Mouse (Mus musculus): ENCODE results near the gene Crebbp.
A peak's percentile ranks its signal among the peaks of the same experiment; 100 is the strongest.

DNA sequence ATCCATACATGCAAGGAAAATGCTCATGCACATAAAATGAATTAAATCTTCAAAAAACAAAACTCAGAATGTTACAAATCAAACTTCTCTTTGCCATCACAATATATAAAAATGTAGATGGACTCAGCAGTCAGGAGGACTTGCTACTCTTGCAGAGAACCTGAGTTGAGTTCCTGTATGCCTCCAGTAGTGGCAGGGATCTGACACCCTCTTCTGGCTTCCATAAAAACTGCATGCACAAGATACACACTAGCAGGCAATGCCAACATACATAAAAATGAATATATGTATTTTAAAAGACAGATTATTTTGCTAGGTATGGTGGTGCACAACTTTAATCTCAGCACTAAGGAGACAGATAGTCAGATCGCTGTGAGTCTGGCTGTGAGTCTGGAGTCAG, 45.3 kb downstream of the Crebbp start:
- TF ChIP-seq CTCF (IDR thresholded peaks at IDR 0.05; ENCODE audit: low read depth) (peak; percentile 51), EP300 (IDR thresholded peaks at IDR 0.05; ENCODE audit: low read depth) (no peak)
